Mouse (Mus musculus): ENCODE results near the gene Gm17416.

Gene Gm17416

GRCm38 (mm10) chr2:152569038-152569437, at the start of gene Gm17416:
Gene Gm17416 (plus strand): TSS chr2:152569338.
- 82% methylated on average over 5 of the region's 5 CpGs for WGBS

GRCm38 (mm10) chr2:152539944-152540710, 29.0 kb upstream of the Gm17416 start, which contains the start of gene Defb29:
Gene Defb29 (minus strand): TSS chr2:152540098.
- 64% methylated on average over 13 of the region's 13 CpGs for WGBS

GRCm38 (mm10) chr2:152541979-152542378, 27.2 kb upstream of the Gm17416 start:
- WGBS: 82% methylated on average over 9 of the region's 9 CpGs

GRCm38 (mm10) chr2:152542897-152543296, 26.2 kb upstream of the Gm17416 start:
- WGBS: 79% methylated on average over 2 of the region's 2 CpGs

GRCm38 (mm10) chr2:152543478-152543877, 25.7 kb upstream of the Gm17416 start:
- 81% methylated on average over 4 of the region's 4 CpGs for WGBS

- WGBS: 14% methylated on average over 4 of the region's 4 CpGs
These were observed 24.4 kb upstream of the Gm17416 start for GRCm38 (mm10) chr2:152544691-152545090.

- 80% methylated on average over 5 of the region's 5 CpGs for WGBS
These were observed 21.0 kb upstream of the Gm17416 start for GRCm38 (mm10) chr2:152548124-152548523.

- 10% methylated on average over 16 of the region's 16 CpGs for WGBS
These were observed 15.2 kb upstream of the Gm17416 start for GRCm38 (mm10) chr2:152553774-152554423.

GRCm38 (mm10) chr2:152556655-152557054, 12.5 kb upstream of the Gm17416 start:
- 90% methylated on average over 7 of the region's 7 CpGs for WGBS

GRCm38 (mm10) chr2:152569881-152570280, 743 bp downstream of the Gm17416 start:
- WGBS: 85% methylated on average over 4 of the region's 4 CpGs

- 93% methylated on average over 6 of the region's 6 CpGs for WGBS
These were observed 1.2 kb downstream of the Gm17416 start for GRCm38 (mm10) chr2:152570313-152570712.

- WGBS: 65% methylated on average over 11 of the region's 11 CpGs
These were observed 3.1 kb downstream of the Gm17416 start, which contains the start of gene Defb21 for GRCm38 (mm10) chr2:152572114-152572794. Gene Defb21 (plus strand): TSS chr2:152572744.

GRCm38 (mm10) chr2:152573484-152573883, 4.3 kb downstream of the Gm17416 start:
- WGBS: 94% methylated on average over 8 of the region's 8 CpGs

- WGBS: 90% methylated on average over 7 of the region's 7 CpGs
These were observed 11.0 kb downstream of the Gm17416 start, which contains the start of gene Defb19 for GRCm38 (mm10) chr2:152580107-152580506. Gene Defb19 (minus strand): TSS chr2:152580312.

- WGBS: 91% methylated on average over 11 of the region's 11 CpGs
These were observed 11.5 kb downstream of the Gm17416 start for GRCm38 (mm10) chr2:152580612-152581011.

- 80% methylated on average over 4 of the region's 4 CpGs for WGBS
These were observed 17.9 kb downstream of the Gm17416 start for GRCm38 (mm10) chr2:152586926-152587560.

- WGBS: 56% methylated on average over 2 of the region's 2 CpGs
These were observed 19.3 kb downstream of the Gm17416 start for GRCm38 (mm10) chr2:152588450-152588849.

- WGBS: 56% methylated on average over 6 of the region's 6 CpGs
These were observed 19.9 kb downstream of the Gm17416 start for GRCm38 (mm10) chr2:152589021-152589420.

- WGBS: 50% methylated on average over 7 of the region's 7 CpGs
These were observed 30.2 kb downstream of the Gm17416 start, which contains the start of gene Defb45 for GRCm38 (mm10) chr2:152599299-152599698. Gene Defb45 (minus strand): TSS chr2:152599399.

- WGBS: 93% methylated on average over 6 of the region's 6 CpGs
These were observed 30.9 kb downstream of the Gm17416 start for GRCm38 (mm10) chr2:152600076-152600475.

GRCm38 (mm10) chr2:152601275-152601960, 32.3 kb downstream of the Gm17416 start:
- 71% methylated on average over 4 of the region's 4 CpGs for WGBS

All from cerebral cortex, adult 2 months (tissue).